Mouse (Mus musculus): ENCODE measurements around the gene Srsf12.
A peak's percentile ranks its signal among the peaks of the same experiment; 100 is the strongest.

Srsf12 gene

GRCm38 (mm10) chr4:33208881-33209841 lies at the start of gene Srsf12:
TSS of gene Srsf12 (plus strand) at chr4:33208991.
- peak; percentile 18 to 63 for DNase-seq (ENCODE audit: low spot score in 2 of 2)

GRCm38 (mm10) chr4:33183477-33183876 lies 25.3 kb upstream of the Srsf12 start:
- DNase-seq (ENCODE audit: low spot score in 2 of 2): no peak

- peak in 1 of 2 experiments; percentile 20 for DNase-seq (ENCODE audit: low spot score in 2 of 2)
Observed at GRCm38 (mm10) chr4:33188164-33188563, 20.6 kb upstream of the Srsf12 start.

- DNase-seq (ENCODE audit: low spot score in 2 of 2): peak; percentile 57 to 80
Observed at GRCm38 (mm10) chr4:33188781-33189734, 19.7 kb upstream of the Srsf12 start.

GRCm38 (mm10) chr4:33189735-33190036 lies 19.1 kb upstream of the Srsf12 start, which contains the start of gene Pm20d2:
TSS of gene Pm20d2 (minus strand) at chr4:33189737.
- DNase-seq (ENCODE audit: low spot score in 2 of 2): no peak

GRCm38 (mm10) chr4:33198117-33198516 lies 10.7 kb upstream of the Srsf12 start:
- no peak for DNase-seq (ENCODE audit: low spot score in 2 of 2)

GRCm38 (mm10) chr4:33204682-33205081 lies 4.1 kb upstream of the Srsf12 start:
- DNase-seq (ENCODE audit: low spot score in 2 of 2): peak; percentile 36 to 74

GRCm38 (mm10) chr4:33207551-33207950 lies 1.2 kb upstream of the Srsf12 start:
- no peak for DNase-seq (ENCODE audit: low spot score in 2 of 2)

DNA sequence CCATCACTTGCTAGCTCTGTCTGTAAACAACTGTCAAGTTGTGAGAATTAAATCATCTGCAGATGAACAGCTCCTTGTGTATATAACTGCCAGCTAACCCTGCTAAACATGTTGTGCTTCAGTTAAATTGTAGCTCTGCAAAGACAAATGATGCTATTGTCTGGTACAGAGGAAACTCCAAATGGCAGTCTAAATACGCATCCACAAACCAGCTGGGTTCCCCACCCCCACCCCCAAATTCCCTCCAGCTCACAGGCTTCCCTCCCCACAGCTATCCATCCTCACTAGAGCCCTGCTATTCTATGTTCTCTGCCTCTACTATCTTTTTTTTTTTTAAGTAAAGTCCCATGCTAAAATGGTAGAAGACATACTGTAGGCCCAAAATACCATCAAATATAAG lies 13.1 kb downstream of the Srsf12 start:
- DNase-seq (ENCODE audit: low spot score in 2 of 2): no peak

DNA sequence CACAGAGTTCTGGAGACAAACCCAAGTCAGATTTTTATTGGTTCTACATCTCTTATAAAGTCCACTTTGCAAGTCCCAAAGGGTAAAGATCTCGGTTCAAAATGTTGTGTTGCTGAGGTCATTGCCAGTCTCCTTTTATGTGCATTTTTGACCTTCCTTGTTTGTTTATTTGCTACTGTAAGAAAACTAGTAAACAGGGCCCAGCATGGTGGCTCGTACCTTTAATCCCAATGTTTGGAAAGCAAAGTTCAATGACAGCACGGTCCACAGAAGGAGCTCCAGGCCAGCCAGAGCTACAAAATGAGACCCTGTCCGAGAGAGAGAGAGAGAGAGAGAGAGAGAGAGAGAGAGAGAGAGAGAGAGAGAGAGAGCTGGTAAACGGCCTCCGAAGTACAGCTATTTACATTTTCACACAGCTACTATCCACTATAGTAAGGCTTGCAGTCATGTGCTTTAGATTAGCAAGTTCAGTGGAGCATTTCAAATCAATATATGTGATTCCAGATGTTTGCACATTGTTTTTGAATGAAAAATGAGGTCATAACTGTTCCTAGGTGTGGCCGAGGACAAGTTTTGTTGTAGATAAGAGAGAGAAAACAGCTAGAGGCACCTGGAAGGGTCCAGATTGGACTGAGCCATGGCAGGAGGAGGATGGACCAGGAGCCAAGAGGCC lies 15.3 kb downstream of the Srsf12 start:
- no peak for DNase-seq (ENCODE audit: low spot score in 2 of 2)

GRCm38 (mm10) chr4:33227164-33227563 lies 18.4 kb downstream of the Srsf12 start:
- DNase-seq (ENCODE audit: low spot score in 2 of 2): no peak

- DNase-seq (ENCODE audit: low spot score in 2 of 2): no peak
Observed at GRCm38 (mm10) chr4:33229639-33230038, 20.8 kb downstream of the Srsf12 start.

GRCm38 (mm10) chr4:33230881-33231280 lies 22.1 kb downstream of the Srsf12 start:
- DNase-seq (ENCODE audit: low spot score in 2 of 2): no peak

DNA sequence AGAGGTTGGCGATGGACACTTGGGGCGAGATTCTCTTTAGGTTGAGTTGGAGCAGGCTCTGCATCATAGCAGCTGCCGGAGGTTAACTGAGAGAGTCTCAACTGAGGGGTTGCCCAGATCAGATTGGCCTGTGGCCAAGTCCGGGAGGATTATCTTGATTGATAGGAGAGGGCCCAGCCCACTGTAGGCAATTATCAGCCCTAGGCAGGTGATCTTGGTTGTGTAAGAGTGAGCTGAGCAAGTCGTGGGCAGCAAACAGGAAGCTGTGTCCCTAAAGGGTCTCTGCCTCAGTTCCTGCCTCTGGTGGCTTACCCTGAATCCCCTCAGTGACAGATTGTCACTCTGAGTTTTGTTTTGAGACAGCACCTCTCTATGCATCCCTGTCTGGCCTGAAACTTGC lies 33.7 kb downstream of the Srsf12 start:
- no peak for DNase-seq (ENCODE audit: low spot score in 2 of 2)

GRCm38 (mm10) chr4:33243016-33243758 lies 34.4 kb downstream of the Srsf12 start:
- no peak for DNase-seq (ENCODE audit: low spot score in 2 of 2)

- DNase-seq (ENCODE audit: low spot score in 2 of 2): no peak
Observed at GRCm38 (mm10) chr4:33243921-33244320, 35.1 kb downstream of the Srsf12 start.

DNA sequence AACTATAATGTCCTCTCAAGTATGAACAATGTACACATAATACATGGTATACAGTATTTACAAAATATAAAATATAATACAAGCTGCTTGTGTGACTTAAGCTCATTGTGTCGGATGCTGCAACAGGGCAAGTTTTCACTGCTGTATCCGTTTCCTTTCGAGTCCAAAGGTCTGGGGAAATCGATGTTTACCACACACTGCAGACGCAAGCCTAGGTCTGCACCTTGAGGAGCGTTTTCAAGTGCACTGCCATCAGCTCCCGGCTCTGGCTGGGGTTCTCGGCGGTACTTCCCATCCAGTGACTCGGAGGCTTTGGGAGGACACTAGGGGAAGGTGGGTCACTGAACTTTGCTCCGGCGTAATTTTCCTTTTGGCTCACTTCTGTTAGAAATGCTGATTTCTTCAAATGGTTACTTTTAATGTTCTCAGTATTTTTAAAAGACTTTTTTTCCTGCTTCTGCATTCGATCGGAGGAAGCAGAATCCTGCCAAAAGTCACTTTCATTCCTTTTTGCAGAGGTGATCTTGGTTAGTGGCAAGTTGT lies 37.1 kb downstream of the Srsf12 start:
- no peak for DNase-seq (ENCODE audit: low spot score in 2 of 2)

GRCm38 (mm10) chr4:33247479-33248053 lies 38.8 kb downstream of the Srsf12 start:
- DNase-seq (ENCODE audit: low spot score in 2 of 2): peak; percentile 99 to 100

DNA sequence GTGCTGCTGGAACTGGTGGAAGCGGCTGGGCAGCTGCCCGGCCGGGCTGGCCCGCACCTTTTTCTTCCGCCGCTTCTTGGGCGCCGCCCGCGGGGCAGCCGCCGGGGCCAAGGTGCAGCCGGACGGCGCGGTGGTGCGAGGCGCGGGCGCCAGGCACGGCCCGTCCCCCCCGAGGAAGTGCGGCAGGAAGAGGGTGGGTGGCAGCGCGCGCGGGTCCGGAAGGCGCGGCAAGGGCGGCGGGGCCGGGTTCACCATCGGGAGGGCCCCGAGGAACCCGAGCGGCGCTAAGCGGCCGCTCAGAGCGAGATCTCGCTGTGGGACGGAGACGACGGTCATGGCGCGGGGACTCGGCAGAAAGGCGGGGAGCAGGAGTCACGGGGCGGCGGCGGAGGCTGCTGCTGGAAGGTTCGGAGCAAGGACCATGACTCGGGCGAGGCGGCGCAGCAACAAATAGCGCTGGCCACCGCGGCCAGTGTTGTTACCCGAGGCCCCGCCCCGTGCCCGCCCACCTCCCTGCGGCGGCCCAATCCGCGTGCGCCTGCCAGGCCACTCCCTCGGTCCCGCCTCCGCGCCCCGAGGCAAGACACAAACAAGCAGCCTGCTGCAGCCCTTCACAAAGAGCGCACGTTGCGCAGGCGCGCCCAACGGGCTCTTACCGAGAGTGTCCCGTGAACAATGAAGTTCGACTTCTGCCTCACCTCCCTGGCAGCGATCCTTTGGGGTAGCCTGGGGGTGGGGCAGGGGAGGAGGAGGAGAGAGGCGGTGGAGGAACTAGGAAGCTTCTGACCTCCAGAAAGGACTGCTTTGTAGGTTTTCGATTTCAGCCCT lies 39.5 kb downstream of the Srsf12 start:
- DNase-seq (ENCODE audit: low spot score in 2 of 2): peak; percentile 99

DNA sequence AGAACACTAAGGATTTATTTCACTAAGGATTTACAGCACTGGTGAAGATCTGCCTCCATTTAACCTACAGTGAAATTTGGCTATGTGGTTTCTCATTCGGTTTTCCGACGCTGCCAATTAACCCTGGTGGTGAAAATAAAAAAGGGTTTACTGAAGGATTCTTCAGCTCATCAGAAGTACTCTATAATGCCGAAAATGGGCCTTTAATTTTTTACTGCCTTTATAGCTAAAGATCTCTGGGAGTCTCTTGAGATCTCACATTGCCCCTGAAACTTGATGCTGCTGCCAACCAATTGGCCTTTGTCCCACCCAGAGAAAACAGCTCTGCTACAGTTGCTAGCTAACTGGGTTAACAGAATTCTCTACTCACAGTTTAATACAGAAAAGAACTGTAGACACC lies 40.1 kb downstream of the Srsf12 start:
- DNase-seq (ENCODE audit: low spot score in 2 of 2): no peak
